Mouse (Mus musculus) liver, adult 2 months (tissue): ENCODE measurements at regions not wholly inside any gene's neighbourhood (a gene's known extent, or its start where the extent isn't known, plus 50 kb on each side); places are given as distances from the start of the nearest gene placed in this dataset.

Experiments
- DNase-seq: peaks from one replicate; pipeline ENCODE4 v3.0.0-alpha.2; 2011; ENCODE audit warnings: low read depth, low spot score; ENCODE audit errors: extremely low read depth
- H3K27ac ChIP-seq: fragments of 200-500 bp; replicated peaks from 2 replicates; pipeline ENCODE4 v1.5.1; 2012; ENCODE audit warnings: low read depth, mild to moderate bottlenecking, control low read depth, inconsistent platforms, low read length; ENCODE audit not compliant: insufficient read depth
- H3K27me3 ChIP-seq: fragments of 200-500 bp; 2 replicates; pipeline ENCODE4 v1.6.1; 2012; ENCODE audit warnings: mild to moderate bottlenecking, moderate library complexity, low read length, inconsistent platforms; ENCODE audit not compliant: control insufficient read depth, insufficient read depth
- H3K36me3 ChIP-seq: fragments of 200-500 bp; 2 replicates; pipeline ENCODE4 v1.6.1; 2012; ENCODE audit warnings: low read length, inconsistent platforms; ENCODE audit not compliant: control insufficient read depth, insufficient read depth
- H3K4me1 ChIP-seq: fragments of 200-500 bp; 2 replicates; pipeline ENCODE4 v1.6.1; 2011; ENCODE audit warnings: low read length; ENCODE audit not compliant: control insufficient read depth, insufficient read depth
- H3K4me3 ChIP-seq: fragments of 200-500 bp; 2 replicates; pipeline ENCODE4 v1.5.1; 2011; ENCODE audit warnings: low read depth, mild to moderate bottlenecking, control low read depth, low read length, moderate library complexity; ENCODE audit not compliant: insufficient read depth
- H3K79me2 ChIP-seq: fragments of 200-500 bp; 2 replicates; pipeline ENCODE4 v1.6.1; 2012; ENCODE audit warnings: inconsistent platforms, mild to moderate bottlenecking, low read length, moderate library complexity; ENCODE audit not compliant: control insufficient read depth, insufficient read depth
- H3K9ac ChIP-seq: fragments of 200-500 bp; 2 replicates; pipeline ENCODE4 v1.6.1; 2012; ENCODE audit warnings: low read depth, mild to moderate bottlenecking, control low read depth, inconsistent platforms, low read length
- CTCF ChIP-seq: fragments of 200-500 bp; IDR thresholded peaks from 2 replicates; pipeline ENCODE4 v1.5.1; 2011; ENCODE audit warnings: low read depth, low read length, control low read depth
- POLR2A ChIP-seq: fragments of 200-500 bp; IDR thresholded peaks from 2 replicates; pipeline ENCODE4 v1.6.1; 2011; ENCODE audit warnings: low read length, control low read depth; ENCODE audit not compliant: insufficient read depth; ENCODE audit errors: extremely low read depth
- WGBS: fragments of 180-500 bp; shearing (Covaris S2); methylation state at CpG from one replicate; pipeline ENCODE4 v1.1.7; 2018; 5-methylcytosine and 5-hydroxymethylcytosine counted together

GRCm38 (mm10) chr14:60456767-60457166 lies 83.7 kb downstream of the Amer2 start:
- no peak overlapping the region for H3K4me3 ChIP-seq
- H3K9ac ChIP-seq = no peak overlapping the region
- DNase-seq = no peak
- H3K4me1 ChIP-seq = no peaks in the 10 kb centered on the region
- WGBS = 82% methylated on average over 9 of the region's 9 CpGs
- no peaks in the 10 kb centered on the region for H3K27me3 ChIP-seq
- H3K36me3 ChIP-seq = no peaks in the 10 kb centered on the region
- H3K79me2 ChIP-seq = no peaks in the 10 kb centered on the region
- TF ChIP-seq CTCF = no peak
- no peak for TF ChIP-seq POLR2A
- no peak overlapping the region for H3K27ac ChIP-seq

DNA sequence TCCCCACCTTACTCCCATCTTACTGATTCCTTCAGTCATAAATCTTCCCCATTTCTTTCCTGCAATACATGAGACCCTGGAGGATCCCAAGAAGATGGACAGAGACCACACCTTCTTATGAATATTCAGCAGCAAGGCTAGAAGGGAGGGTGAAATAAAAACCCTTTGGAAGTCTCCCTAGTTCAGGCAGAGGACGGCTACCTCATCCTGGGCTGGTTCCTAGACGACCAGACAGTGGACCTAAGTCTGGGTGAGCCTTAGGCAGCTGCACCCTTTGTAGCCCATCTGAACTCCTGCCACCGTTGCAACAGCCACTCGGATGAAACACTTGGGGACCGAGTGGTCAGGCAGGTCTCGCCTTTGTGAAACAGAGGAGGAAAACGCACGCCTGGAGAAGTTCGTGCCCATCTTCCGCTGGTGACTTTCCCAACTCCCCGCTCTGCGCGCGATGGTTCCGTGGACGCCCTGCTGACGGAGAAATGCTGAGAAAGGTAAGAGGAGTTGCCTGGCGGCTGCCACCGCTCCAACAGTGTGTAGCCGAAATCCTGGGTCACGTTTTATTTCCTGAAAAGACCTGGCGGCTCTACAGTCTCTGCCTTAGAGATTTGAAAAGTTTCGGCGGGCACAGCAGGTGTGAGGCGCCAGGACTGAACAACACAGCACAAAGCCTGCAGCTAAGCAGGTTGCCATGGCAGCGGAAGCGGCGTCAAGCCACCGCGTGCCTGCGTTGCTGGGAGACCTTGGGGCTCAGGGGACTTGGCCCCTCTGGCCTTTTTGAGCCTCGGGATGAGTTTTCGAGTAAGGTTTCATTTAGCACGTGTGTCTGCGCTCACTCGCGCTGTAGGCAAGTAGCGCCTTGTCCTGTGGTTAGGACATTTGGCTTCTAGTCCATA lies 112.2 kb downstream of the Amer2 start:
- 1% methylated on average over 38 of the region's 38 CpGs for WGBS
- H3K4me3 ChIP-seq = no peak overlapping the region
- no peak overlapping the region for H3K27ac ChIP-seq
- peaks cover 2% of the 10 kb centered on the region; the same call in 1 of the 2 replicates for H3K27me3 ChIP-seq
- H3K36me3 ChIP-seq = no peaks in the 10 kb centered on the region
- TF ChIP-seq POLR2A = no peak
- no peak for TF ChIP-seq CTCF
- H3K79me2 ChIP-seq = no peaks in the 10 kb centered on the region
- no peaks in the 10 kb centered on the region for H3K4me1 ChIP-seq
- no peak overlapping the region for H3K9ac ChIP-seq
- DNase-seq = peak; percentile 2

GRCm38 (mm10) chr14:60485889-60486274 lies 112.8 kb downstream of the Amer2 start:
- DNase-seq = peak; percentile 5
- Histone ChIP-seq H3K4me1 (no peaks in the 10 kb centered on the region), H3K36me3 (no peaks in the 10 kb centered on the region), H3K9ac (no peak overlapping the region), H3K4me3 (no peak overlapping the region), H3K79me2 (no peaks in the 10 kb centered on the region), H3K27ac (no peak overlapping the region), H3K27me3 (peaks cover 2% of the 10 kb centered on the region; the same call in 1 of the 2 replicates)
- TF ChIP-seq CTCF (no peak), POLR2A (no peak)
- WGBS = 1% methylated on average over 5 of the region's 5 CpGs

DNA sequence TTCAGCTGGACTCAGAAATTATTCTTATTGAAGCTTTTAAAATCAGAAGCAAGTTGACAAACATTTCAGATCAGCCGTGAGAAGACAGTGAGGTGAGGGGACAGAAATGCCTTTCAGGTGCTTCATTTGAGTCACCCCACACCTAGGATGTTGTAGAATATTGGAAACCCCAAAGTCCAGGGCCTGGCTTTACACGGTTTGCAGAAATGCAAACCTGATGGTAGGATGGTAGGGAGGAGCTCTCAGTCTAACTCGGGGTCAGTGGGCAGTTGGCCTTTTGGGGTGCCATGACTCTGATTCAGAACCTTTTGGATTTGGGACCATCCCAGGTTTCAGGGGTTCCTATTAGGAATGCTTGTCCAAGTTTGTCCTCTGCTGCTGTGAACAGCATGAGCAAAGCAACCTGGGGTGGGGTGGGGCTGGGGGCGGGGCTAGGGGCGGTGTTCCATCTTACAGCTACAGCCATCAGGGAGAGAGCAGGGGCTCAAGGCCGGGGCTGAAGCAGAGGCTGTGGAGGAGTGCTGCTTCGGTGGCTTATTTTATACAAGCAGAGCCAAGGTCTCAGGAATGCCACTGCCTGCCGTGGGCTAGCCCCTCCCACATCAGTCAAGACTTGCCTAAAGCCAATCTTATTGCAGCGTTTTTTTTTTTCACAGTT lies 113.3 kb downstream of the Amer2 start:
- no peaks in the 10 kb centered on the region for H3K4me1 ChIP-seq

DNA sequence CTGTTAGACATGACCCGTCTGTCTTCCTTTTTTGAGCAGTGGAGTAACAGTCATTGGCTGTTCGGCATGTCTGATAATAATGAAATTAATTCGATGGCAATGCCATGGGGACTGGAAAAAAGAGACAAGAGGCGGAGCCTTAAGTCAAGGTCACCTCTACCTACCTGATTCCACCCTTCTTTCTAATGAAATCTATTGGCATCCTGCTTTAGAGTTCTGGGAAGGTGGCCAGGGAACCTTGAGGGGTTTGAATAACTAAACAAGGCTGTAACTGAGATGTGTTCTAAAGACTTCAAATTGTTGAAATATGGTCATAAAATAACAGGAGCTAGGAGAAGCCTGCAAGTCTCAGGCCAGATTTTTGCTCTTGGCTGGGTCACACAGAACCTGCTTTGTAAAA lies 116.1 kb downstream of the Amer2 start:
- 83% methylated on average over 4 of the region's 4 CpGs for WGBS
- no peak for DNase-seq
- Histone ChIP-seq H3K4me3 (no peak overlapping the region), H3K79me2 (no peaks in the 10 kb centered on the region), H3K9ac (no peak overlapping the region), H3K36me3 (no peaks in the 10 kb centered on the region), H3K4me1 (no peaks in the 10 kb centered on the region), H3K27me3 (peaks cover 2% of the 10 kb centered on the region; the same call in 1 of the 2 replicates), H3K27ac (no peak overlapping the region)
- TF ChIP-seq CTCF = no peak
- TF ChIP-seq POLR2A = no peak

More for the DNA sequence above, 113.3 kb downstream of the Amer2 start:
- Histone ChIP-seq H3K36me3 (no peaks in the 10 kb centered on the region), H3K27me3 (peaks cover 2% of the 10 kb centered on the region; the same call in 1 of the 2 replicates), H3K79me2 (no peaks in the 10 kb centered on the region), H3K9ac (no peak overlapping the region), H3K27ac (no peak overlapping the region), H3K4me3 (no peak overlapping the region)
- TF ChIP-seq CTCF (no peak), POLR2A (no peak)
- no peak for DNase-seq
- WGBS = 4% methylated on average over 9 of the region's 9 CpGs

- no peak overlapping the region for H3K27ac ChIP-seq
- TF ChIP-seq CTCF (no peak), POLR2A (no peak)
- H3K4me1 ChIP-seq = no peaks in the 10 kb centered on the region
- 89% methylated on average over 2 of the region's 2 CpGs for WGBS
- H3K79me2 ChIP-seq = no peaks in the 10 kb centered on the region
- no peak for DNase-seq
- no peak overlapping the region for H3K9ac ChIP-seq
- no peaks in the 10 kb centered on the region for H3K36me3 ChIP-seq
- H3K27me3 ChIP-seq = peaks cover 2% of the 10 kb centered on the region; the same call in 1 of the 2 replicates
- H3K4me3 ChIP-seq = no peak overlapping the region
These were observed 117.8 kb downstream of the Amer2 start for GRCm38 (mm10) chr14:60490886-60491285.
